Mouse (Mus musculus): ENCODE measurements around the gene Tenm4. TPM values are rescaled to one million over a fixed set of nuclear protein-coding genes. Genes with fewer than 3 reads are reported as not detected.

Gene Tenm4
- polyA plus RNA-seq, 1 experiment from 2014 or later = 24.0 TPM

DNA sequence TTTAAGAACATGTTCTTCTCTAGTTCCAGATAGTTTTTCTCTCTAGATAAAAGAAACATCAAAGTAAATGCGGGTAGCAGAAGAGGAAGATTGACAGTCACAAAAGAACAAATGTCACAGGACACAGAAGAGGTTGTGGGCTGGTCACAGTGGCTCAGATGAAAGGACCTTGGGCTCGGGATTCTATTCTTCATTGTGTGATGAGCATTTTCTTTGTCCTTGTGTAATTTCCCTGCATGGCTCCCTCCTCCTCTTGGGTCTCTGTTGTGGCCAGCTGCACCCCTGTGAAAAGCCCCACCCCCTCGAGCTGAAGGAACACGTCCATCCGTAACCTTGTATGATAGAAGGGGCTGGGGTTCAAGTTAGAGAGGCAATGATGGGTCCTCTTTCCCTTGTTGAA is 628.8 kb downstream of the Tenm4 start:
- H3K36me3 ChIP-seq = no peaks in the 10 kb centered on the region
- no peak overlapping the region for H3K4me2 ChIP-seq
- no peaks in the 10 kb centered on the region for H3K9me3 ChIP-seq
- H3K9ac ChIP-seq = no peak overlapping the region
- 49% methylated on average over 5 of the region's 5 CpGs for WGBS
- peaks cover 24% of the 10 kb centered on the region for H3K4me1 ChIP-seq
- H3K27ac ChIP-seq = no peak overlapping the region
- H3K27me3 ChIP-seq (replicated peaks) = no peaks in the 10 kb centered on the region
- no peak overlapping the region for H3K4me3 ChIP-seq (replicated peaks)
- ATAC-seq (ENCODE audit: insufficient read depth, low FRiP score, low read depth) = no peak

DNA sequence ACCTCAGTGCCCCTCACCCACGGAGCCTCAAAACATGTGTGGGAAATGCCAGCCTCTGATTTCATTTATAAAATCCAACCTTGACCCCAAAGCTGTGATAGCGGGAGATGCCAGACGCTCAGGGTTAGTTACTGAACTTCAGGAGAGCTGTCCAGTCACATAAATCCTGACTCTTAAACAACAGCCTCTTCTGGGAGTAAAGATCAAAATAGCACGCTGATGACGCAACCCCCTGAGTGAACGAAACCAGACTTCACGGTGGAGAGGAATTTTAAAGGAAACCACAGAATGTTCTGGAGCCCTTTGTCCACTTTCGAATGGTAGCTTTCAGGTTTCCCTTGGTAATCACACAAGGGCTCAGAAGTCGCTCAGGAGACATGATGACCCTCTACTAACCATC is 630.3 kb downstream of the Tenm4 start:
- no peak for ATAC-seq (ENCODE audit: insufficient read depth, low FRiP score, low read depth)
- H3K36me3 ChIP-seq = no peaks in the 10 kb centered on the region

DNA sequence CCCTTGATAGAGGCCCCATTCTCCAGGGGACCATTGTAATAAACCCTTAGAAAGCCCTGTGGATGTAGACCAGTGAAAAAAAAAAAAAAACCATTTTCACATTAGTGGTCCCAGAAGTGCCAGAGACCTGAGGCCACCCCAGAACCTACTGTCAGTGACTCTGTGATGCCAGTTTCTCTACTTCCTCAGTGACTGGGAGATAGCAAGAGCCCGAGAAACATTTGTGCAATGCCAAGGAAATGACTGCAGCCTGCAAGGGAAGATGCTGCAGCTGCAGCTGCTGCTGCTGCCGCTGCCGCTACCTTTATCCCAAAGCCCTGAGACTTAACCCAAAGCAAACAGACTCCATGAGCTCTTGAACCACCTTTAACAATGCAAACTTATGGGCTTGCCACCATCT is 631.2 kb downstream of the Tenm4 start:
- no peak overlapping the region for H3K9ac ChIP-seq
- WGBS = 79% methylated on average over 3 of the region's 3 CpGs
- no peak overlapping the region for H3K27ac ChIP-seq
- no peaks in the 10 kb centered on the region for H3K27me3 ChIP-seq (replicated peaks)
- no peaks in the 10 kb centered on the region for H3K36me3 ChIP-seq
- H3K4me1 ChIP-seq = peaks cover 10% of the 10 kb centered on the region
- no peak overlapping the region for H3K4me3 ChIP-seq (replicated peaks)
- no peak for ATAC-seq (ENCODE audit: insufficient read depth, low FRiP score, low read depth)
- no peak overlapping the region for H3K4me2 ChIP-seq
- H3K9me3 ChIP-seq = no peaks in the 10 kb centered on the region

More for the DNA sequence above, 630.3 kb downstream of the Tenm4 start:
- Histone ChIP-seq H3K4me1 (peaks cover 15% of the 10 kb centered on the region), H3K4me2 (no peak overlapping the region), H3K27me3 (replicated peaks) (no peaks in the 10 kb centered on the region), H3K27ac (no peak overlapping the region), H3K4me3 (replicated peaks) (no peak overlapping the region), H3K9me3 (no peaks in the 10 kb centered on the region), H3K9ac (no peak overlapping the region)
- WGBS = 54% methylated on average over 9 of the region's 9 CpGs

DNA sequence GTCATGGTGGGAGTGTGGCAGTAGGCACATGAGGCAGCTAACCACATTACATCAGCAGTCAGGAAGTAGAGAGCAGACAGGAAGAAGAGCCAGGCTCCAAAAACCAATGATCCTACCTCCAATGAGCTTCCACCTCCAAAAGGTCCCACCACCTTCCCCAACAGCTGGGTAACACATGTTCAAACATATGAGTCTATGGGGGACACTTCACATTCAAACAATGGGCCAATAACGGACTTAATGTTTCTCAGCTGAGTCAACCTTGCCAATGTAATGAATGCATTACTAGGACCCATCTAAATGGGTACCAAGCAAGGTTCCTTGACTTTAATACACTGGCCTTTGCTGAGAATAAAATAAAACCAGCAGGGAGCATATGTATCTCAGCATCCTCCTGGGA is 635.5 kb downstream of the Tenm4 start:
- Histone ChIP-seq H3K27ac (no peak overlapping the region), H3K4me3 (replicated peaks) (no peak overlapping the region), H3K4me2 (no peak overlapping the region), H3K9ac (no peak overlapping the region), H3K9me3 (no peaks in the 10 kb centered on the region), H3K36me3 (no peaks in the 10 kb centered on the region), H3K27me3 (replicated peaks) (no peaks in the 10 kb centered on the region), H3K4me1 (0 out of 2 replicates have a peak, but pooled peaks cover 4% of the 10 kb centered on the region)
- WGBS = 88% methylated on average over 1 of the region's 1 CpGs
- ATAC-seq (ENCODE audit: insufficient read depth, low FRiP score, low read depth) = no peak

DNA sequence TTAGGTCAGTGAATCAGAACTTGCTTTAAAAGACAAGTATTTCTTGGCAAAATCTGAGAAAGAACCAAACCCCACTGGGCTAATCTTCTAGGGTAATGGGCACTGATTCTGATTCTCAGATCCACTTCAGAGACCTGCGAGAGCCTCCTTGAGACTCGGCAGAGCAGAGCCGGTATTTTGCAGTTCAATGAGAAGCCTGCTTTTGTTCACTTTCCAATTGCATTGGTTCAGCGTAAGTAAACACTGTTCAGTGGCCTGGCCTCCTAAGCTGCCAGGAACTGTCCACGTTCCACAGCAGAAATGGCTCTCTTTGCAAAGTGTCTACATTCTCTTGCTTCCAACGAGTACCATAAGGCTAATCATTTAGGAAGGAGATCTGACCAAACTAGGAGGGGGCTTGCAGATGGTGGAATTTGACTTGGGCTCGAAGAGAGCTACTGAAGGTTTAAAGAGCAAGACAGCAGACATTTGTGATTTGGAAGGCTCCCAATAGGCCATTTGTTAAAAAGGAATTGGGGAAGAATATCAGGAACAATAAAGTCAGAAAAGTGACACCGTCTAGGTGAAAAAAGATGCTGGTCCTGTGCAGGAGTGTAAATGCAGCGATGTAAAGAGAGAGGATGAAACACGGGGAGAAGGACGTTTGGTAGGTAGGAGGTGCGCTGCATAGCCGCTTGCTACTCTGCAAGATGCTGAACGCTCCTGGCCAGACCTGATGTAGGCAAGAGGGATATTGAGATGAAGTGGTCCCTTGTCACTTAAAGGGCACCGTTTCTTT is 636.4 kb downstream of the Tenm4 start:
- H3K9ac ChIP-seq = no peak overlapping the region
- no peak overlapping the region for H3K4me3 ChIP-seq (replicated peaks)
- 62% methylated on average over 15 of the region's 15 CpGs for WGBS
- no peaks in the 10 kb centered on the region for H3K36me3 ChIP-seq
- H3K4me1 ChIP-seq = 0 out of 2 replicates have a peak, but pooled peaks cover 4% of the 10 kb centered on the region
- H3K27ac ChIP-seq = no peak overlapping the region
- no peak; the same call in 1 of the 2 replicates for ATAC-seq (ENCODE audit: insufficient read depth, low FRiP score, low read depth)
- H3K27me3 ChIP-seq (replicated peaks) = no peaks in the 10 kb centered on the region
- H3K4me2 ChIP-seq = no peak overlapping the region
- no peaks in the 10 kb centered on the region for H3K9me3 ChIP-seq

DNA sequence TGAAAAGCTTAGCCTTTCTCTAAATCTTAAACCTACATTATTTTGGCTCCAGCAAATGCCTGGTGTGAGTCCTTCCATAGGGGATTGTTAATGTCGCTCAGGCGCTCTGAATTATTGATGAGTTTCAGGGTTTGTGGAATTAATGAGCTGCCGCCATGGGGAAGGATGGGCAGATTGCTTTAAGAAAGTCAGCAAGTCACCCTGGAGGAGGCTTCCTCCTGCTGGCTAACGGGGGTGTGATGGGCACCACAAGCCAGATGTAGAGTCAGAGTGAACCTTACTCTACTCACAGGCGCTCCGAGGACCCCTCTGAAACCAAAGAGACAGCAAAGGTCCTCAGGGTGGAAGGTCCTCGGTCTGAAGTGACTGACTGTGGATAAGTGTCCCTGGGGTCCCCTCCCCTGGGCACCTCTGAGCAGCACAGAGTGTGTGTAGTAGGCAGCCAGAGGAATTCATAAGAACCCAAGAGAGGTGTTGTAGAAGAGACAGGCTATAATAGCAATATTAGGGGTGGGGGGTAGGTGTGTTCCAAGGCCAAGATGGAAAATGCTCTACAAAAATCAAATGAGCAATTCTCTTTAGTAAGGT is 637.1 kb downstream of the Tenm4 start:
- no peak for ATAC-seq (ENCODE audit: insufficient read depth, low FRiP score, low read depth)
- H3K4me2 ChIP-seq = no peak overlapping the region
- H3K27me3 ChIP-seq (replicated peaks) = no peaks in the 10 kb centered on the region
- H3K9me3 ChIP-seq = no peaks in the 10 kb centered on the region
- H3K4me3 ChIP-seq (replicated peaks) = no peak overlapping the region
- 86% methylated on average over 7 of the region's 7 CpGs for WGBS
- peaks cover 8% of the 10 kb centered on the region; the same call in 1 of the 2 replicates for H3K4me1 ChIP-seq
- no peak overlapping the region for H3K9ac ChIP-seq
- no peaks in the 10 kb centered on the region for H3K36me3 ChIP-seq
- no peak overlapping the region for H3K27ac ChIP-seq

DNA sequence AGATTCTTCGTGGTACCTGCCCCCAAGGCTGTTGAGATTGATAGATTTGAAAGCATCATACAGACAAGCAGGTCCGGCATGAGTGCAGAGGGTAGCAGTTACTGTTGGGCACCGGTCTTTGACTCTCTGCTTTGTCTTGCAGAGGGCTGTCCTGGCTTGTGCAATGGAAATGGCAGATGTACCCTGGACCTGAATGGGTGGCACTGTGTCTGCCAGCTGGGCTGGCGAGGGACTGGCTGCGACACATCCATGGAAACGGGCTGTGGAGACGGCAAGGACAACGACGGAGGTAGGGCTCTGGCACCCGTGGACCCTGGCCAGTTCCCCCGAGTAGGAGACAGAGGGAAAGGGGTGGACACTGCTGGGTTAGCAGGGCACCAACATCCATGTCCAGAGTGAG is 640.6 kb downstream of the Tenm4 start:
- no peaks in the 10 kb centered on the region for H3K36me3 ChIP-seq
- no peak overlapping the region for H3K9ac ChIP-seq
- H3K27me3 ChIP-seq (replicated peaks) = no peaks in the 10 kb centered on the region
- WGBS = 93% methylated on average over 11 of the region's 11 CpGs
- no peaks in the 10 kb centered on the region for H3K9me3 ChIP-seq
- no peak overlapping the region for H3K4me3 ChIP-seq (replicated peaks)
- H3K4me2 ChIP-seq = no peak overlapping the region
- no peak overlapping the region for H3K27ac ChIP-seq
- peaks cover 13% of the 10 kb centered on the region; the same call in 1 of the 2 replicates for H3K4me1 ChIP-seq
- 0 out of 2 replicates have a peak, but pooled peaks have one; percentile 12 for ATAC-seq (ENCODE audit: insufficient read depth, low FRiP score, low read depth)

DNA sequence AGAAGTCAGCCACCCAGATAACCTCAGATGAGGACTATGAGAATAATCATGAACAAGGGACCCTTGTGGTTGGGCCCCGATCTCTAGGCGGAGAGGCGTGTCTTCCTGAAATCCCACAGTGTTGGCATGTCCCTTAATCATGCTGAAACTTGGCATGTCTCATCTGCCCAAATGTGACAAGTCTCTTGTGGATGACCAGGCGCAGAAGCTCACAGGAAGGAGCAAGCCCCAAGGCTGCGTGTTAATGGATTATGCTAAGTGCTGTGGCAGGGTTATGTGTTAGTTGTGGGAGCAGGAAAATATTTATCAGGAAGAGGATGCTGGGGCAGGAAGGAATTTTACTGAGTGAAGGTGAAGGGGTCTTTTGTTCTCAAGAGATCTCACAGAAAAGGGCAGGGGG is 642.0 kb downstream of the Tenm4 start:
- no peak for ATAC-seq (ENCODE audit: insufficient read depth, low FRiP score, low read depth)

DNA sequence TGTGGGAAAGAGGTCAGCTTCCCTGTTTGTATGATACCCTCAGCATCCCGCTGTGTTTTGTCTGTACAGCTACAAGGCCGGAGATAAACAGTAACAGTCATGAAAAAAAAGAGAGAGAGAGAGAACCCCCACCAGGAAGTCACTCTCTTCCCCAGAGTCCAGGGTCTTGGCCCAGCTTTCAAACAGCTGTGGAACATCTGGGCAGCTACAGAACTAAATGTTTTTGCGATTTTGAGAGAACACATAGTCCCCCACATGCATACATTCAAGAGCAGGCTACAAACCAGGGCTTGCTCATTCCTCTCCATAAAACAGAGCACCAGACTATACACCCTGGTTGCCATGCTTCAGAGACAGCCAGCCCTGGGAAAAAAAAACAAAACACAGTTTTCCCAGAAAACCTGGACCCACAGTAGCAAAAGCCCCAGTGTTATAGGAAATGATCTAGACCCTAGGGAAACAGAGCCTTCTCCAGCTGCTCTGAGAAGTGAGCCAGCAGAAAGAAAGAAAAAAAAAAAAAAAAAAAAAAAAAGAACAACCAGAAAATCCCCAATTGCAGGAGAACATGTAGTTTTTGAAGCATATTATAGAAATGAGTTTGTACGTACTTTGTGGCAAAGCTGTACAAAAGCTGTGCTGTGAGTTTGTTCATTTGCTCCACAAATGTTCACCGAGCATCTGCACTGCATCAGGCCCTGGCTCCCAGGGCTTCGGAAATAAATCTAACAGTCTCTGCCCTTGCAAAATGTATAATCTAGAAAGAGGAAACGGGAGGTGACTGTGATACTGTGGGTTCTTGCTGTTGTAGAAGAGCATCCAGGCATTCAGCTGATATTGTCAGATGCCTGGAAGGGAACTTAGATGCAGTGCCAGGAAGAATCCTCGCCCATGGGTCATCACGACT is 642.7 kb downstream of the Tenm4 start:
- no peaks in the 10 kb centered on the region for H3K9me3 ChIP-seq
- no peak overlapping the region for H3K9ac ChIP-seq
- H3K4me2 ChIP-seq = no peak overlapping the region
- peak; percentile 61; the same call in 1 of the 2 replicates for ATAC-seq (ENCODE audit: insufficient read depth, low FRiP score, low read depth)
- peak overlapping the region; percentile 85 for H3K27ac ChIP-seq
- no peaks in the 10 kb centered on the region for H3K36me3 ChIP-seq
- H3K4me3 ChIP-seq (replicated peaks) = no peak overlapping the region
- H3K27me3 ChIP-seq (replicated peaks) = no peaks in the 10 kb centered on the region
- H3K4me1 ChIP-seq = peaks cover 14% of the 10 kb centered on the region
- WGBS = 47% methylated on average over 9 of the region's 9 CpGs

More for the DNA sequence above, 642.0 kb downstream of the Tenm4 start:
- WGBS = 54% methylated on average over 5 of the region's 5 CpGs
- no peak overlapping the region for H3K9ac ChIP-seq
- H3K4me3 ChIP-seq (replicated peaks) = no peak overlapping the region
- no peaks in the 10 kb centered on the region for H3K27me3 ChIP-seq (replicated peaks)
- peak overlapping the region; percentile 85 for H3K27ac ChIP-seq
- no peaks in the 10 kb centered on the region for H3K9me3 ChIP-seq
- no peaks in the 10 kb centered on the region for H3K36me3 ChIP-seq
- H3K4me2 ChIP-seq = no peak overlapping the region
- peaks cover 14% of the 10 kb centered on the region for H3K4me1 ChIP-seq

DNA sequence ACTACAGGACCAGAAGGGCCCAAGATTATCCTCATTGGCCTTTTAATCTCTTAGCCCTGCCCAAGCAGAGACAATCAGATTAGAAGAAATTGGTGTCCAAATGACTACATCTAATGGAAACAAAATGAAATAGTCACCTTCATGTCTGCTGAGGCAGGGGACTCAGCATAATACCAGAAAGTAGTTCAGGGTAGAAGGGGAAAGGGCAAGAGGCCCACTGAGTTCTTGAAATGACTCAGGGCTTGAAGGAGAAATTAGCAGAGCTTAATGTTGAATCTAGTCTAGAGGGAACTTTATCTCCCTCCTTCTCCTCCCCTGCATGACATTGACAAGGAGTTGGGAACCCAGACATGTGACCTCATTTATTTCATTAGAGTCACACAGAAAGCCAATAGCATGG is 643.5 kb downstream of the Tenm4 start:
- Histone ChIP-seq H3K9me3 (no peaks in the 10 kb centered on the region), H3K4me2 (no peak overlapping the region)
- ATAC-seq (ENCODE audit: insufficient read depth, low FRiP score, low read depth) = no peak

DNA sequence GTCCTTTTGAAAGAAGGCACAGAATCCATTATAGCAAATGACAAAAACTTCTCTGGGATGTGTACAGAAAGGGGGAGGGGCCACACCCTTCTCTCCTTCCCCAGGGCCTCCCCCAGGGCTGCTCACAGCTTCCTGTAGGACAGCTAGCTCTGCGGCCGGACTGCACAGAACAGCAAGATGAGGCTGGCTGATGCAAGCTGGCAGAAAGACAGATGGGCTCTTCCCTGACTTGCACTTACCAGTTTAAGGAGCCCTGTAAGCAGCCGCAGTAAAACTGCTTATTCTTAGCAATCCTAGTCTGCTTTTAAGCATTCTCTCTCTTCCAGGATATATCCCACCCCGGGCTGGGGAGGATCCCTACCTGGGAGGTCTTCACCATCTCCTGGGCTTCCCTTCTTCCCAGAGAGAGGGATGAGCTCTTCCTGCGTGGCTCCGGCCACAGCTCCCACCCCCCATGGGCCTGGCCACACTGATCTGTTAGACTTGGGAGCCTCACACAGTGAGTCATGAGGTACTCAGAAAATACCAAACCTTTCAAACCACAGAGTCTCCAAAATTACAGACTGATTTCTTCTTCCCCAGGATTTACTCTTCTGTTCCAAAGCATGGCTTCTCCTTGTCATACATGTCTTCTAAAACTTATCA is 646.1 kb downstream of the Tenm4 start:
- Histone ChIP-seq H3K27ac (peak overlapping the region; percentile 71), H3K9me3 (no peaks in the 10 kb centered on the region), H3K9ac (no peak overlapping the region), H3K27me3 (replicated peaks) (no peaks in the 10 kb centered on the region), H3K4me3 (replicated peaks) (no peak overlapping the region), H3K36me3 (no peaks in the 10 kb centered on the region), H3K4me2 (no peak overlapping the region), H3K4me1 (peaks cover 14% of the 10 kb centered on the region)
- ATAC-seq (ENCODE audit: insufficient read depth, low FRiP score, low read depth) = peak; percentile 68
- 20% methylated on average over 6 of the region's 6 CpGs for WGBS

More for the DNA sequence above, 643.5 kb downstream of the Tenm4 start:
- no peaks in the 10 kb centered on the region for H3K27me3 ChIP-seq (replicated peaks)
- H3K27ac ChIP-seq = peak overlapping the region; percentile 85
- H3K4me3 ChIP-seq (replicated peaks) = no peak overlapping the region
- no peak overlapping the region for H3K9ac ChIP-seq
- no peaks in the 10 kb centered on the region for H3K36me3 ChIP-seq
- H3K4me1 ChIP-seq = peaks cover 14% of the 10 kb centered on the region

All from stomach, embryonic 15.5 days (tissue).